In the genomic region with DNA sequence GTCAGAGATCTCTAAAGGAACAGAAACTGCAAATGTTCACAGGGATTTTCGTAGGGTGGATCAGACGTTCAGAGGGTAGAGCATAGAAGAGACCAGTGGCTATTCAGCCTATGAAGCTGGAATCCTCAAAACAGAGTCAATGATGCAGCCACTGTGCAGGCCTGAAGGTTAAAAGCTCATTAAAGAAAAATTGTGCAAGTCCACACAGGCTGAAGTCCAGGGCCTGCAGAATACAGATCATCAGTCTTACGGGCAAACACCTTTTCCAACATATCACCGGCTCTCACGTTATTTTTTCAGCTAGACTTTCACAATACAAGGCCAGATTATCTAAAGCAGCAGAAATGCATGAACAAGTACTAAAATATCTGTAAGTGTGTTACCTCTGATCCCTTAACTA, we compare ENCODE assay signal across 31 mouse cellular contexts.
"Had no signal": no experiment of that assay in that cellular context is flagged by ENCODE, and none has a peak within 500 bp of the region (broad histone marks: within the 10 kb centered on the region; RNA-seq: fewer than 3 reads in every experiment).

No protein-coding gene starts in this region.

- ATAC-seq: liver, embryonic 12.5 days; liver, postnatal 0 days; lung, postnatal 0 days; midbrain, embryonic 13.5 days; midbrain, embryonic 15.5 days; midbrain, embryonic 16.5 days had no signal

- DNase-seq: left cerebral cortex, postnatal 4 days; liver, embryonic 13.5 days; liver, postnatal 0 days; lung, adult 18-20 months; lung, adult 2 months; lung, embryonic 14.5 days; lung, postnatal 10 days; lung, postnatal 14 days; lung, postnatal 36 days; lung, postnatal 4 days; midbrain, embryonic 14.5 days had no signal

- H3K27me3 ChIP-seq: limb, embryonic 12.5 days; limb, embryonic 13.5 days; limb, embryonic 15.5 days; liver, embryonic 12.5 days; liver, embryonic 13.5 days; liver, embryonic 15.5 days; lung, embryonic 15.5 days; megakaryocyte, embryonic 14.5 days; midbrain, embryonic 12.5 days; midbrain, embryonic 13.5 days; midbrain, embryonic 15.5 days; neural tube, embryonic 12.5 days had no signal

- H3K4me1 ChIP-seq: limb, embryonic 10.5 days; limb, embryonic 12.5 days; limb, embryonic 13.5 days; limb, embryonic 15.5 days; liver, embryonic 12.5 days; liver, embryonic 13.5 days; liver, embryonic 15.5 days; lung, embryonic 15.5 days; megakaryocyte, embryonic 14.5 days; midbrain, embryonic 10.5 days; midbrain, embryonic 12.5 days; midbrain, embryonic 13.5 days; midbrain, embryonic 15.5 days; neural tube, embryonic 12.5 days had no signal

- H3K9me3 ChIP-seq: limb, embryonic 10.5 days; limb, embryonic 12.5 days; limb, embryonic 13.5 days; limb, embryonic 15.5 days; liver, embryonic 12.5 days; liver, embryonic 13.5 days; liver, embryonic 15.5 days; lung, embryonic 15.5 days; megakaryocyte, embryonic 14.5 days; midbrain, embryonic 10.5 days; midbrain, embryonic 12.5 days; midbrain, embryonic 13.5 days; midbrain, embryonic 15.5 days; neural tube, embryonic 12.5 days had no signal

- H3K27ac ChIP-seq: limb, embryonic 10.5 days; limb, embryonic 12.5 days; limb, embryonic 13.5 days; limb, embryonic 15.5 days; liver, embryonic 12.5 days; liver, embryonic 13.5 days; liver, embryonic 14.5 days; liver, embryonic 15.5 days; lung, embryonic 15.5 days; macrophage; midbrain, embryonic 10.5 days; midbrain, embryonic 12.5 days; midbrain, embryonic 13.5 days; midbrain, embryonic 15.5 days; neural tube, embryonic 12.5 days had no signal

- H3K4me2 ChIP-seq: limb, embryonic 12.5 days; limb, embryonic 13.5 days; limb, embryonic 15.5 days; liver, embryonic 11.5 days; liver, embryonic 12.5 days; liver, embryonic 13.5 days; liver, embryonic 15.5 days; lung, embryonic 14.5 days; lung, embryonic 15.5 days; midbrain, embryonic 11.5 days; midbrain, embryonic 12.5 days; midbrain, embryonic 13.5 days; midbrain, embryonic 15.5 days; neural tube, embryonic 12.5 days had no signal

- H3K9ac ChIP-seq: limb, embryonic 12.5 days; limb, embryonic 13.5 days; limb, embryonic 15.5 days; liver, embryonic 12.5 days; liver, embryonic 13.5 days; liver, embryonic 14.5 days; liver, embryonic 15.5 days; liver, postnatal 0 days; lung, embryonic 14.5 days; lung, embryonic 15.5 days; midbrain, embryonic 12.5 days; midbrain, embryonic 13.5 days; midbrain, embryonic 15.5 days; neural tube, embryonic 12.5 days had no signal

- H3K36me3 ChIP-seq: limb, embryonic 10.5 days; limb, embryonic 12.5 days; limb, embryonic 13.5 days; limb, embryonic 15.5 days; liver, embryonic 12.5 days; liver, embryonic 13.5 days; liver, embryonic 15.5 days; lung, embryonic 15.5 days; midbrain, embryonic 10.5 days; midbrain, embryonic 12.5 days; midbrain, embryonic 13.5 days; midbrain, embryonic 15.5 days; neural tube, embryonic 12.5 days had no signal

- H3K4me3 ChIP-seq: limb, embryonic 10.5 days; limb, embryonic 12.5 days; limb, embryonic 13.5 days; limb, embryonic 15.5 days; liver, embryonic 12.5 days; liver, embryonic 13.5 days; liver, embryonic 15.5 days; lung, embryonic 15.5 days; megakaryocyte, embryonic 14.5 days; midbrain, embryonic 10.5 days; midbrain, embryonic 12.5 days; midbrain, embryonic 13.5 days; midbrain, embryonic 15.5 days; myocyte; neural tube, embryonic 12.5 days had no signal
